Mouse (Mus musculus) C2C12 (cell line): ENCODE data around the gene Urgcp. TPM values are rescaled to one million over a fixed set of nuclear protein-coding genes. Genes with fewer than 3 reads are reported as not detected.

Experiments
- H3K27me3 ChIP-seq: one replicate; pipeline ENCODE4 v1.6.1; 2011; ENCODE audit not compliant: control insufficient read depth, insufficient read depth, insufficient read length
- H3K36me3 ChIP-seq: one replicate; pipeline ENCODE4 v1.6.1; 2011; ENCODE audit not compliant: control insufficient read depth, insufficient read depth
- H3K4me3 ChIP-seq: one replicate; pipeline ENCODE4 v1.5.1; 2011; ENCODE audit warnings: mild to moderate bottlenecking, control low read depth; ENCODE audit not compliant: poor library complexity, insufficient read depth, severe bottlenecking
- H3K79me2 ChIP-seq: one replicate; pipeline ENCODE4 v1.6.1; 2011; ENCODE audit not compliant: control insufficient read depth, insufficient read depth
- H3K79me3 ChIP-seq: one replicate; pipeline ENCODE4 v1.6.1; 2011; ENCODE audit warnings: low read depth, control low read depth
- H3ac ChIP-seq: one replicate; pipeline ENCODE3; 2011; ENCODE audit warnings: low read depth; ENCODE audit not compliant: control insufficient read depth, insufficient read length
- CEBPB ChIP-seq: IDR thresholded peaks from one replicate; pipeline ENCODE4 v1.6.1; 2011; ENCODE audit warnings: low read depth, mild to moderate bottlenecking, control low read depth, moderate library complexity
- CTCF ChIP-seq: IDR thresholded peaks from one replicate; pipeline ENCODE4 v1.5.1; 2011; ENCODE audit not compliant: control insufficient read depth, insufficient read depth, insufficient read length
- FOSL1 ChIP-seq: IDR thresholded peaks from one replicate; pipeline ENCODE4 v1.8.0; 2011; ENCODE audit warnings: mild to moderate bottlenecking, low read length; ENCODE audit not compliant: poor library complexity, insufficient read depth, severe bottlenecking
- MAX ChIP-seq: IDR thresholded peaks from one replicate; pipeline ENCODE4 v1.6.1; 2011; ENCODE audit warnings: mild to moderate bottlenecking, control low read depth
- MYOD1 ChIP-seq: IDR thresholded peaks from one replicate; pipeline ENCODE4 v1.6.1; 2011; ENCODE audit warnings: low read depth; ENCODE audit not compliant: control insufficient read depth, insufficient read length
- MYOG ChIP-seq: IDR thresholded peaks from one replicate; pipeline ENCODE4 v1.6.1; 2011; ENCODE audit not compliant: control insufficient read depth, insufficient read length; ENCODE audit errors: extremely low read depth
- USF1 ChIP-seq: IDR thresholded peaks from one replicate; pipeline ENCODE4 v1.6.1; 2011; ENCODE audit warnings: low read depth, mild to moderate bottlenecking, control low read depth, moderate library complexity
- polyA plus RNA-seq: library from polyadenylated mRNA; unstranded; fragments of >200 nt; fragmentation: generic; extraction: Trizol; gene quantifications from one replicate; pipeline ENCODE4 v1.2.1, GENCODE M21; 2012; ENCODE audit warnings: missing spikeins

Urgcp gene
- polyA plus RNA-seq, 1 experiment = 22.3 TPM

DNA sequence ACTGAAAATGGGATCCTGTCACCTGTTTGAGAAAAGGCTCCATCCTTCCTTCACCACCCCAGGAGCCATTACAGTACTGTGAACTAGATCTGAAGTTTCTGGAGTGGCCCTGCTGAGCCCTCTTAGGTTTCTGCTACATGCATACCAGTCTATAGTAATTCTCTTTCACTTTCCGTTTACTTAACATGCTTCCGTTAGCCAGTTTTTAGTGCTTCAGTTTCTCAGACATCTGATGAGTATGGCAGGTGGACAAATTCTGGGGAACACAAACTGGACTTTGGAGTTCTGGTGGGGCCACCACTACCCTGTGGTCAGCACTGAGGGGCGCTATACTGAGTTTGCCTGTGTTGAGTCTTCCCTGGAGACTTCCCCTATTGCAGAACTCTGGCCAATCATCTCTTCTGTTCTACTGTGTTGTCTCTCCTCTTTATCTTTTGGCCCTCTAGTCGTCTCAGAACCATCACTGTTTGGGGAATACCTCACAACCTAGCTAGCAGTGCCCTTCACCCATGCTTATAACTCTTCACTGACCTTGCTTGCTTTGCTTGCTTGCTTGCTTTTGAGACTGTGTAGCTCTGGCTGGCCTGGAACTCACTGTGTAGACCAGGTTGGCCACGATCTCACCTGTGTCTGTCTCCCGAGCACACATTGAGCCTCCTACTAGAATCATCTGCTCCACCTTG lies 27.0 kb upstream of the Urgcp start:
- H3K36me3 ChIP-seq = peaks cover 22% of the 10 kb centered on the region
- TF ChIP-seq CTCF (peak; percentile 5), MYOD1 (no peak)
- H3K4me3 ChIP-seq = peak overlapping the region; percentile 89
- peaks cover 13% of the 10 kb centered on the region for H3K79me3 ChIP-seq
- peaks cover 40% of the 10 kb centered on the region for H3K79me2 ChIP-seq
- peak overlapping the region; percentile 85 for H3ac ChIP-seq
- H3K27me3 ChIP-seq = no peaks in the 10 kb centered on the region

GRCm38 (mm10) chr11:5788056-5789014 lies 26.2 kb upstream of the Urgcp start, which contains the start of gene Dbnl:
TSS of gene Dbnl (plus strand) at chr11:5788488.
- H3K27me3 ChIP-seq = no peaks in the 10 kb centered on the region
- H3K36me3 ChIP-seq = peaks cover 20% of the 10 kb centered on the region
- TF ChIP-seq MAX (peak; percentile 45), CTCF (peak; percentile 86), MYOD1 (no peak)
- H3K79me3 ChIP-seq = peaks cover 13% of the 10 kb centered on the region
- H3K79me2 ChIP-seq = peaks cover 40% of the 10 kb centered on the region
- peak within 1 kb of the TSS; percentile 89 for H3K4me3 ChIP-seq
- peak within 1 kb of the TSS; percentile 85 for H3ac ChIP-seq

GRCm38 (mm10) chr11:5787671-5788055 lies 25.5 kb upstream of the Urgcp start:
- Histone ChIP-seq H3K36me3 (peaks cover 16% of the 10 kb centered on the region), H3K79me3 (peaks cover 13% of the 10 kb centered on the region), H3ac (peak overlapping the region; percentile 70), H3K27me3 (no peaks in the 10 kb centered on the region), H3K79me2 (peaks cover 40% of the 10 kb centered on the region), H3K4me3 (peak overlapping the region; percentile 89)
- no peak for TF ChIP-seq MYOG
- TF ChIP-seq CTCF = no peak
- no peak for TF ChIP-seq USF1
- no peak for TF ChIP-seq CEBPB
- no peak for TF ChIP-seq FOSL1
- no peak for TF ChIP-seq MYOD1
- no peak for TF ChIP-seq MAX

DNA sequence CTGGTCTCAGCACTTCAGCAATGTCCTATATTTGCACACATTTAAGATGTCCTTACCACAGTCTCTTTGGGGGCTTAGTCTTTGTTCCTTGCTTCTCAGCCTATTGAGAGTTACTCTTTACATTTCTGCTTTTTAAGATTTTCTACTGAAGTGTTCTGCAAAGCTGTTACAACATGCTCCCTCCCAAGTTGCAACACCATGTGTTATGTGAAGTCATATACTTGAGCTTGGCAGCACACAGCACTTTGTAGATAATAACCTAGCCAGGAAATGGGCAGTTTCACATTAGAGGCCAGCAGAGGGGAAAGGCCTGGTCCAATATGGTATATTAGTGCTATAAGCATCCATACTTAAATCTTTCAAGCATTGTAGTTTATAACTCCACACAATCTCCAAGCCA lies 23.6 kb upstream of the Urgcp start:
- Histone ChIP-seq H3K79me3 (peaks cover 13% of the 10 kb centered on the region), H3K27me3 (no peaks in the 10 kb centered on the region), H3K4me3 (no peak overlapping the region), H3K36me3 (peaks cover 3% of the 10 kb centered on the region), H3K79me2 (peaks cover 34% of the 10 kb centered on the region), H3ac (no peak overlapping the region)
- TF ChIP-seq MYOG (no peak), MAX (no peak), USF1 (no peak), CTCF (no peak), FOSL1 (no peak), MYOD1 (no peak), CEBPB (no peak)

- no peak for TF ChIP-seq FOSL1
- no peak for TF ChIP-seq MYOD1
- TF ChIP-seq CTCF = no peak
- no peak for TF ChIP-seq CEBPB
- no peak for TF ChIP-seq USF1
- H3K36me3 ChIP-seq = peaks cover 7% of the 10 kb centered on the region
- no peak overlapping the region for H3K4me3 ChIP-seq
- no peaks in the 10 kb centered on the region for H3K27me3 ChIP-seq
- H3K79me3 ChIP-seq = no peaks in the 10 kb centered on the region
- peaks cover 5% of the 10 kb centered on the region for H3K79me2 ChIP-seq
- no peak overlapping the region for H3ac ChIP-seq
Observed at GRCm38 (mm10) chr11:5782199-5782944, 20.2 kb upstream of the Urgcp start.
